Comparison of ENCODE assay signal across 11 mouse cellular contexts in the genomic region with DNA sequence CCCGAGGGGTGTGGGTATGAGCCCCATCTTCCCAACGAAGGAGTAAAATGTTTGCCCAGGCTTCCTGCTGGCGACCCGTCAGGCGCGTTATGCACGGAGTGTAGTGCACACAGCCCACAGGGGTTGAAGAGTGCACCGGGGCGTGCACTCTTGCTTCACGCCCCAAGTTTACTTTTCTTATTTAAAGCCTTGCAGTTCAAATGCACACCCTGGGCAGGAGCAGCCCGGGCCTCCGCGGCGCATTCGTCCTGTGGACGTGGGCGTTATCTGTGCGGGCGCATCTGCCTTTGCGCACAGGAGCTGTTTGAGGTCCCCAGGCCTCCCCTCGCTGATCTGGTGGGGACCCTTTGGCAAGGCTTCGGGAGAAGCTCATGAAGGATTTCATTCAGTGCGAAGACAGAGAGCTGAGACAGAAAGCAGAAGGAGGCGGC. TPM values are rescaled to one million over a fixed set of nuclear protein-coding genes. Genes with fewer than 3 reads are reported as not detected.
A peak's percentile ranks its signal among the peaks of the same experiment; 100 is the strongest.
DNase-seq lines count a peak whose midpoint lies in the region; ATAC-seq and TF ChIP-seq lines count a peak whose summit lies in the region.
"Had no signal": no experiment of that assay in that cellular context is flagged by ENCODE, and none has a peak within 500 bp of the region (broad histone marks: within the 10 kb centered on the region; RNA-seq: fewer than 3 reads in every experiment).

No protein-coding gene starts in this region.

- no peak for TF ChIP-seq CTCF in heart, adult 2 months (IDR thresholded peaks at IDR 0.05)
- TF ChIP-seq CTCF in C2C12 (IDR thresholded peaks at IDR 0.05; ENCODE audit: control insufficient read depth, insufficient read depth, insufficient read length): no peak
- no peak for TF ChIP-seq CTCF in embryonic fibroblast, embryonic 13.5 days (IDR thresholded peaks at IDR 0.05; ENCODE audit: borderline replicate concordance, insufficient read depth, low read length)
- no peak for TF ChIP-seq CTCF in liver, postnatal 0 days (IDR thresholded peaks at IDR 0.05; ENCODE audit: low read depth)

- H3K4me3 ChIP-seq in heart, embryonic 10.5 days: peak overlapping the region; percentile 59
- no peak overlapping the region for H3K4me3 ChIP-seq in heart, adult 2 months
- peak overlapping the region; percentile 37 for H3K4me3 ChIP-seq in C2C12 (ENCODE audit: insufficient read depth, poor library complexity, severe bottlenecking)
- H3K4me3 ChIP-seq in embryonic fibroblast, embryonic 13.5 days (ENCODE audit: insufficient read depth, low read length): peak overlapping the region; percentile 34
- no peak overlapping the region for H3K4me3 ChIP-seq in liver, postnatal 0 days (ENCODE audit: low read depth, low read length)

- no peaks in the 10 kb centered on the region for H3K36me3 ChIP-seq in heart, embryonic 10.5 days
- H3K36me3 ChIP-seq in heart, adult 2 months (ENCODE audit: control insufficient read depth, insufficient read depth, low read length): no peaks in the 10 kb centered on the region
- no peaks in the 10 kb centered on the region for H3K36me3 ChIP-seq in C2C12 (ENCODE audit: control insufficient read depth, insufficient read depth)
- no peaks in the 10 kb centered on the region for H3K36me3 ChIP-seq in liver, postnatal 0 days (replicated peaks; ENCODE audit: insufficient read depth, low read length)
- H3K36me3 ChIP-seq: G1E had no signal

- peak overlapping the region; percentile 55; the same call in 1 of the 2 replicates for H3K4me2 ChIP-seq in liver, postnatal 0 days (ENCODE audit: low read depth, low read length)

- no peak for TF ChIP-seq POLR2A in heart, adult 2 months (IDR thresholded peaks at IDR 0.05; ENCODE audit: insufficient read depth, low read depth, low read length)
- TF ChIP-seq POLR2A in embryonic fibroblast, embryonic 13.5 days (IDR thresholded peaks at IDR 0.05; ENCODE audit: low read depth, low read length): no peak

- no peaks in the 10 kb centered on the region for H3K79me2 ChIP-seq in heart, adult 2 months (replicated peaks; ENCODE audit: control insufficient read depth, insufficient read depth, low read length)
- peaks cover 6% of the 10 kb centered on the region for H3K79me2 ChIP-seq in C2C12 (ENCODE audit: control insufficient read depth, insufficient read depth)

- under 1% methylated on average over 24 of the region's 24 CpGs for WGBS in heart, embryonic 10.5 days
- 3% methylated on average over 24 of the region's 24 CpGs for WGBS in heart, adult 2 months
- WGBS in liver, postnatal 0 days (ENCODE audit: insufficient replicate concordance): 4% methylated on average over 24 of the region's 24 CpGs

- TF ChIP-seq EP300 in heart, adult 2 months (IDR thresholded peaks at IDR 0.05; ENCODE audit: insufficient read depth, low read depth, low read length): no peak
- no peak for TF ChIP-seq EP300 in liver, postnatal 0 days (IDR thresholded peaks at IDR 0.05; ENCODE audit: low read depth)

- ATAC-seq in liver, postnatal 0 days: no peak
- no peak for ATAC-seq in inflammation-experienced regulatory T-cells, adult 6 months

- no peak for DNase-seq in heart, embryonic 10.5 days (ENCODE audit: low spot score)
- DNase-seq in heart, adult 2 months: no peak
- DNase-seq in liver, postnatal 0 days: peak; percentile 14
- DNase-seq in left cerebral cortex, adult 9 months (ENCODE audit: low spot score in 2 of 2): no peak
- no peak for DNase-seq in adrenal gland, postnatal 25 days

- H3K27me3 ChIP-seq in heart, embryonic 10.5 days (ENCODE audit: insufficient read depth, poor library complexity, severe bottlenecking): peaks cover 83% of the 10 kb centered on the region
- peaks cover 8% of the 10 kb centered on the region for H3K27me3 ChIP-seq in heart, adult 2 months (ENCODE audit: control insufficient read depth, insufficient read depth, low read length)
- H3K27me3 ChIP-seq in C2C12 (ENCODE audit: control insufficient read depth, insufficient read depth, insufficient read length): peaks cover 7% of the 10 kb centered on the region
- peaks cover 59% of the 10 kb centered on the region for H3K27me3 ChIP-seq in liver, postnatal 0 days (ENCODE audit: insufficient read depth, low read length)

- no peaks in the 10 kb centered on the region for H3K79me3 ChIP-seq in C2C12 (ENCODE audit: low read depth)

- no peak overlapping the region for H3K27ac ChIP-seq in heart, embryonic 10.5 days
- H3K27ac ChIP-seq in heart, adult 2 months: no peak overlapping the region
- no peak overlapping the region for H3K27ac ChIP-seq in embryonic fibroblast, embryonic 13.5 days (ENCODE audit: insufficient read depth, low read length)
- H3K27ac ChIP-seq in liver, postnatal 0 days (ENCODE audit: low read depth): no peak overlapping the region

- H3ac ChIP-seq in C2C12 (ENCODE audit: control insufficient read depth, insufficient read length, low read depth): no peak overlapping the region

- intact Hi-C loops in heart, adult 2 months (cut with DNase I): no loop called here

- no peak overlapping the region for H3K9ac ChIP-seq in heart, adult 2 months (ENCODE audit: low read depth, low read length)
- no peak overlapping the region for H3K9ac ChIP-seq in liver, postnatal 0 days (replicated peaks)

- peaks cover 11% of the 10 kb centered on the region for H3K4me1 ChIP-seq in heart, embryonic 10.5 days
- H3K4me1 ChIP-seq in heart, adult 2 months (ENCODE audit: control insufficient read depth, insufficient read depth, low read length): no peaks in the 10 kb centered on the region
- H3K4me1 ChIP-seq in embryonic fibroblast, embryonic 13.5 days (ENCODE audit: control insufficient read depth, insufficient read depth, low read length): no peaks in the 10 kb centered on the region
- H3K4me1 ChIP-seq in liver, postnatal 0 days (ENCODE audit: insufficient read depth): peaks cover 4% of the 10 kb centered on the region; the same call in 1 of the 2 replicates

- no peaks in the 10 kb centered on the region for H3K9me3 ChIP-seq in heart, embryonic 10.5 days
- no peaks in the 10 kb centered on the region for H3K9me3 ChIP-seq in liver, postnatal 0 days (ENCODE audit: low read length)
- H3K9me3 ChIP-seq: G1E had no signal

TF ChIP-seq in C2C12, 6 proteins besides CTCF, POLR2A, EP300 and RAD21:
- TF ChIP-seq CEBPB (IDR thresholded peaks at IDR 0.05; ENCODE audit: low read depth): no peak
- no peak for TF ChIP-seq MAX (IDR thresholded peaks at IDR 0.05)
- no peak for TF ChIP-seq FOSL1 (IDR thresholded peaks at IDR 0.05; ENCODE audit: insufficient read depth, low read length, poor library complexity, severe bottlenecking)
- no peak for TF ChIP-seq MYOD1 (IDR thresholded peaks at IDR 0.05; ENCODE audit: control insufficient read depth, insufficient read length, low read depth)
- TF ChIP-seq USF1 (IDR thresholded peaks at IDR 0.05; ENCODE audit: low read depth): no peak
- TF ChIP-seq MYOG (IDR thresholded peaks at IDR 0.05; ENCODE audit: control insufficient read depth, extremely low read depth, insufficient read length): no peak

RNA-seq across cellular contexts. Expression of gene H60b, which starts 0.8 kb away (rescaled TPM):
- 0.35 and 1.4 TPM in 2 replicates for polyA plus RNA-seq in heart, embryonic 10.5 days (2016; fragmentation: Nextera tagmentation; extraction: Ambion mirVana)
- total RNA-seq in heart, adult 2 months (2021): not detected
- not detected in 2 replicates for polyA plus RNA-seq in heart, adult 2 months (2012; rRNA removed)
- polyA plus RNA-seq in C2C12 (2012; fragmentation: generic; extraction: Trizol): 0.32 TPM
- 0.77 and 4.3 TPM in 2 replicates for polyA plus RNA-seq in embryonic fibroblast, embryonic 13.5 days (2011; ENCODE audit: insufficient read length, low read depth, missing spikeins)
- polyA plus RNA-seq in liver, postnatal 0 days (2015; fragmentation: Nextera tagmentation; extraction: Ambion mirVana): not detected in 2 replicates
- 10 to 100 TPM in 1 of 3 experiments, 1 to 10 TPM in 2; 3.6 to 12.3 (median 6.7) TPM for polyA plus RNA-seq in inflammation-experienced regulatory T-cells, adult 6 months (2017; shearing (Covaris generic))
- 0.82 TPM in 1 of 2 replicates, not detected in the other for total RNA-seq in adrenal gland, postnatal 25 days (2021)
- polyA plus RNA-seq: G1E; testis, adult 2 months had no signal

RNA-seq across cellular contexts. Expression of gene Raet1e, which starts 0.8 kb away (rescaled TPM):
- polyA plus RNA-seq in heart, embryonic 10.5 days (2016; fragmentation: Nextera tagmentation; extraction: Ambion mirVana): 9.6 and 12.1 TPM in 2 replicates
- total RNA-seq in heart, adult 2 months (2021): not detected
- 0.15 and 0.23 TPM in 2 replicates for polyA plus RNA-seq in heart, adult 2 months (2012; rRNA removed)
- polyA plus RNA-seq in C2C12 (2012; fragmentation: generic; extraction: Trizol): 15.0 TPM
- 39.7 and 56.9 TPM in 2 replicates for polyA plus RNA-seq in embryonic fibroblast, embryonic 13.5 days (2011; ENCODE audit: insufficient read length, low read depth, missing spikeins)
- 2.1 and 2.8 TPM in 2 replicates for polyA plus RNA-seq in liver, postnatal 0 days (2015; fragmentation: Nextera tagmentation; extraction: Ambion mirVana)
- under 1 TPM in 1 of 3 experiments, not detected in 2; 0.49 TPM for polyA plus RNA-seq in inflammation-experienced regulatory T-cells, adult 6 months (2017; shearing (Covaris generic))
- 1.2 and 1.6 TPM in 2 replicates for total RNA-seq in adrenal gland, postnatal 25 days (2021)
- total RNA-seq: left cerebral cortex, postnatal 36 days had no signal

RNA-seq across cellular contexts. Expression of gene E030030I06Rik, which starts 10.1 kb away (rescaled TPM):
- polyA plus RNA-seq in heart, embryonic 10.5 days (2016; fragmentation: Nextera tagmentation; extraction: Ambion mirVana): 18.6 and 22.0 TPM in 2 replicates
- 1 to 10 TPM in 1 of 2 experiments, under 1 TPM in 1; 0.86 to 1.2 TPM for total RNA-seq in heart, adult 2 months (2021)
- 1.4 and 8.7 TPM in 2 replicates for polyA plus RNA-seq in heart, adult 2 months (2012; rRNA removed)
- polyA plus RNA-seq in C2C12 (2012; fragmentation: generic; extraction: Trizol): 5.5 TPM
- polyA plus RNA-seq in embryonic fibroblast, embryonic 13.5 days (2011; ENCODE audit: insufficient read length, low read depth, missing spikeins): 1.7 and 2.2 TPM in 2 replicates
- polyA plus RNA-seq in liver, postnatal 0 days (2015; fragmentation: Nextera tagmentation; extraction: Ambion mirVana): 6.8 and 8.2 TPM in 2 replicates
- 10 to 100 TPM in 2 of 3 experiments, 1 to 10 TPM in 1; 9.4 to 12.6 (median 12.1) TPM for polyA plus RNA-seq in inflammation-experienced regulatory T-cells, adult 6 months (2017; shearing (Covaris generic))
- total RNA-seq in adrenal gland, postnatal 25 days (2021): 10.0 and 18.1 TPM in 2 replicates

Comparison
In these comparisons a context has a peak if more than half of its experiments do, and no peak if none do; other contexts are left out.
1. H3K4me3 ChIP-seq: peak in heart, embryonic 10.5 days (single experiment), C2C12 (single experiment) and embryonic fibroblast, embryonic 13.5 days (single experiment); none in heart, adult 2 months (single experiment) and liver, postnatal 0 days (single experiment).